Mouse (Mus musculus): ENCODE results near the gene 2410004P03Rik.

- TF ChIP-seq POLR2A (IDR thresholded peaks at IDR 0.05; ENCODE audit: extremely low read depth, insufficient read depth, low read length) (no peak), CTCF (IDR thresholded peaks at IDR 0.05; ENCODE audit: extremely low read depth, insufficient read depth, low read length) (no peak)
Observed at GRCm38 (mm10) chr12:17038246-17038645, 26.7 kb upstream of the 2410004P03Rik start.

All from cortical plate, adult 2 months (tissue).